Mouse (Mus musculus) myocyte (in vitro differentiated cells): ENCODE measurements around the gene Fn1.
A peak's percentile ranks its signal among the peaks of the same experiment; 100 is the strongest.

Source experiments
- POLR2A ChIP-seq: IDR thresholded peaks from one replicate; pipeline ENCODE4 v1.6.1; 2011; ENCODE audit warnings: low read depth, mild to moderate bottlenecking, control low read depth, moderate library complexity; ENCODE audit not compliant: insufficient read length
- POLR2AphosphoS2 ChIP-seq: IDR thresholded peaks from one replicate; pipeline ENCODE4 v1.6.1; 2011; ENCODE audit warnings: low read depth, control low read depth; ENCODE audit not compliant: insufficient read length
- REST ChIP-seq: IDR thresholded peaks from one replicate; pipeline ENCODE4 v1.6.1; 2011; ENCODE audit warnings: mild to moderate bottlenecking, control low read depth, moderate library complexity; ENCODE audit not compliant: insufficient read depth, insufficient read length

DNA sequence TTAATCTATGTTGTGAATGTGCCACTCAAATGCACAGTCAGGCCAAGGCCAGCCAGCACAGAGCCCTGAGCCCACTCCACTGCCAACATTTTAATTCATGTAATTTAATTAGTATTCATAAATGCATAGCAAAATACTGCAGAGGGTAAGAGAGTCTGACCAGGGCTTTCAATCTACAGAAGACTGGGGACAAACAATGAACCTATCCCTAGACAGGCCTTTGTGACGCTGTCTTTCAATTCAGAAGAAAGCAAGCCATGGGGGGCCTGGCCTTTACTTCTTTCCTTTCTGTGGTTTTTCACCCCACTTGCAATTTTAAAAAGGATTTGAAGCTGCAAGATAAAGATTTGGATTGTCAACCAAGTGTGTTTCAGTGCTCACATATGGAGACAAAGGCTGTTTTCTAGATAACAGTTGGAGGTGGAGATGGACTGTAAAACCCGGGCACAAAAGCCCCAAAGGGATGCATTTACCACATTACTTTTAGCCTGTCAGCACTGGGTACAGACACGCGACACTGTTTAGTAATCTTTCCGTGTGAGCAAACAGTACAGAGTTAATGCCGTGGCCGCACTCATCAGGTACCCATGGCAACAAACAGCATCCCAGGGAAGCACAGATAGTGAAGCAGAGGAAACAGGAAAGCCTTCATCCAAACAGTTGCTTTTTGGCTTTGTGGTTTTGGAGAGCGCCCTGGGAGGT, 38.3 kb downstream of the Fn1 start:
- TF ChIP-seq POLR2A: no peak
- TF ChIP-seq REST: no peak
- TF ChIP-seq POLR2AphosphoS2: peak; percentile 36
